Mouse (Mus musculus) layer of hippocampus, postnatal 10 days (tissue): Measurements from ENCODE around the gene Car5b. TPM values are rescaled to one million over a fixed set of nuclear protein-coding genes. Genes with fewer than 3 reads are reported as not detected.

Experiments used
- DNase-seq, 2 experiments: peaks; one replicate each; pipeline ENCODE4 v3.0.0; 2021; ENCODE audit warnings: low spot score in 2 of 2
- long read RNA-seq: library from polyadenylated mRNA; stranded (forward); transcript quantifications from one replicate; pipeline ENCODE4 v2.0.0, GENCODE M21; 2023
- total RNA-seq, 2 experiments: library from RNA; stranded (reverse); gene quantifications; 2 replicates each; pipeline ENCODE4 v1.2.3; 2021

The Car5b gene
- 1 to 10 TPM; 2.9 to 3.6 TPM for total RNA-seq
- long read RNA-seq, partial matches to known transcripts = 0 of 1 reads
- long read RNA-seq, other reads (novel, unspliced or antisense) = 0 of 1 reads

GRCm38 (mm10) chrX:164027607-164028289 lies at the start of gene Car5b:
Gene Car5b, minus strand, starts transcription at chrX:164027997.
- peak; percentile 57 to 64 for DNase-seq

GRCm38 (mm10) chrX:164076040-164076775 lies 48.4 kb upstream of the Car5b start, which contains the start of gene Siah1b:
Gene Siah1b, minus strand, starts transcription at chrX:164076493.
- DNase-seq = peak; percentile 86 to 88

- no peak for DNase-seq
Observed at GRCm38 (mm10) chrX:164068968-164069367, 41.2 kb upstream of the Car5b start.

- peak; percentile 53 to 70 for DNase-seq
Observed at GRCm38 (mm10) chrX:164066185-164066584, 38.4 kb upstream of the Car5b start.

GRCm38 (mm10) chrX:164059070-164059469 lies 31.3 kb upstream of the Car5b start:
- DNase-seq = no peak

- no peak for DNase-seq
Observed at GRCm38 (mm10) chrX:164058523-164058922, 30.7 kb upstream of the Car5b start.

GRCm38 (mm10) chrX:164055726-164056125 lies 27.9 kb upstream of the Car5b start:
- no peak for DNase-seq

- DNase-seq = no peak
Observed at GRCm38 (mm10) chrX:164046736-164047135, 18.9 kb upstream of the Car5b start.

GRCm38 (mm10) chrX:164042069-164042468 lies 14.3 kb upstream of the Car5b start:
- no peak for DNase-seq

GRCm38 (mm10) chrX:164038882-164039281 lies 11.1 kb upstream of the Car5b start:
- DNase-seq = peak in 1 of 2 experiments; percentile 16

GRCm38 (mm10) chrX:164035931-164036330 lies 8.1 kb upstream of the Car5b start:
- DNase-seq = no peak

- DNase-seq = no peak
Observed at GRCm38 (mm10) chrX:164035401-164035800, 7.6 kb upstream of the Car5b start.

GRCm38 (mm10) chrX:164032526-164032925 lies 4.7 kb upstream of the Car5b start:
- DNase-seq = no peak

GRCm38 (mm10) chrX:164015636-164016035 lies 12.2 kb downstream of the Car5b start:
- no peak for DNase-seq

- DNase-seq = no peak
Observed at GRCm38 (mm10) chrX:164014956-164015355, 12.8 kb downstream of the Car5b start.

GRCm38 (mm10) chrX:164013318-164013717 lies 14.5 kb downstream of the Car5b start:
- DNase-seq = no peak

- peak in 1 of 2 experiments; percentile 8 for DNase-seq
Observed at GRCm38 (mm10) chrX:164004809-164005208, 23.0 kb downstream of the Car5b start.

- DNase-seq = no peak
Observed at GRCm38 (mm10) chrX:163999848-164000247, 27.9 kb downstream of the Car5b start.

- no peak for DNase-seq
Observed at GRCm38 (mm10) chrX:163996754-163997153, 31.0 kb downstream of the Car5b start.

GRCm38 (mm10) chrX:163987718-163988374 lies 40.0 kb downstream of the Car5b start:
- peak in 1 of 2 experiments; percentile 8 for DNase-seq

- no peak for DNase-seq
Observed at GRCm38 (mm10) chrX:163982129-163982528, 45.7 kb downstream of the Car5b start.

GRCm38 (mm10) chrX:163981500-163981899 lies 46.3 kb downstream of the Car5b start:
- no peak for DNase-seq
